Mouse (Mus musculus) A20 (cell line): ENCODE measurements at regions not wholly inside any gene's neighbourhood (a gene's known extent, or its start where the extent isn't known, plus 50 kb on each side); places are given as distances from the start of the nearest gene placed in this dataset.

Experiments
- DNase-seq: peaks from one replicate; pipeline ENCODE4 v3.0.0-alpha.2; 2011; ENCODE audit warnings: low read depth, low spot score

DNA sequence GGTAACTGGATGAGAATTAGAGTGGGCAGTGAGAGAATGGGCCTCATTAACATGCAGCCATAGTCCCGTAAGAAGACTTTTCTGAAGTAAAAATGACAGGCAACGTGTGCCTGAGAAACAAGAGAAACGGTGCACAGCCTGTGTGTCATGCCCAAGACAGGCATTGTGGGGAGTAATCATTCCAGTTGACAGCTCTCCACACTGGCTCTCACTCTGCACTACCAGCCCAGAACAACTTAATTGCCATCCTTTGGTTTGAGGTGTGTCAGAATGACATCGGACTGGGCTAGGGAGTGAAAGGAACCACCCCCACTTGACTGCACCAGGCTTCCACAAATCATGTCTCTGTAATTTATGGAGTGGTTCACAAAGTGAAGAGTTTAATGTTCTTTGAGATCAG, 1104.9 kb downstream of the Pcdh7 start:
- no peak for DNase-seq

DNA sequence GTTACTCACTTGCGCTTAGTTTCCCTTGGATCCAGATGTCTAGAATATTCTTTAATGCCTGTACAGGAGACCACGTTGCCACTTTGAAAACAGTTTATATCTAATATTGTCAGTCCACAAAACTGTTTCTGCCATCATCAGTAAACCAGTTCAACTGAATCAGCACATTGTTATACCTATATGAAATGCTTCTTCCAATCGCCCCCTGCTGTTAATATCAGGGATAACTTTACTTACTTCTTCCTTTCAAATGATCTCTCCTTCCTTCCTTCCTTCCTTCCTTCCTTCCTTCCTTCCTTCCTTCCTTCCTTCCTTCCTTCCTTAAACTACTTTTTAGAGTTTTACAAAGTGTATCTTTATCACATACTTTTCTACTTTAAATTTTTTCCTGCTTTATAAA, 1108.2 kb downstream of the Pcdh7 start:
- DNase-seq = peak; percentile 27

DNA sequence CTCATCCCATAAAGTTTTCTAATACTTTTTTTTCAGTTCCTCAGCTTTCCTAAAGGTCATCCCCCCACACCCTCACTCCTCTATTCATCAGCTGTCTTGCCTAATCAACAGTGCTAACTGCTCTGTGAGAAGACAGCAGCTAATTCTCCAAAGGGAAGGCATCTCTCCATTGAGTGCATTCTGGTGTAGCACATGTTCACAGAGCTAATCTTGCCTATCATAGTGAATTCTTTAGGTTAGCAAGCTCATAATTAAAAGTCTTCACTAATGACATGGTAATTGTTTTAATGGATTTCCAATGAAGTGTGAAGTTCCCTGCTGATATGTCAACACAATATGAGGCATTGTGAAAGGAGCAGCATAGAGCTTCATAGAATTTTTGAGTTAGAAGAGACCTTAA, 1129.2 kb downstream of the Pcdh7 start:
- DNase-seq = no peak

DNA sequence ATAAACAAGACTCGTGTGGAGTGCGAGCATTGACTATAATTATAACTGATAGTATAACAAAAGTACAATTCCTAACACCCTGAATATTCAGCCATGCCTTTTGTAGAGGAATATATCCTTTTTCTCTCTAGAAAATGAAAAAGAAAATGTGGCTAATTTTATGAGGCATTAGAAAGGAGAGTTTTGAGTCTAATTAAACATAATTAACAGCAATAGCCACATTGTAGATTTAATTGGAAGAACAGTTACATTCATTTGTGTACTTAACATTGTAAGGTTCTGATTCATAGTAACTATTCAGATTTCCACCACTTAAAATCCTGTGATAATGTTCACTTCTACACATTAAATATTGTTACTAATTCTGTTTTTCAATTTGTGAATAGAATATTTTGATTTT, 1140.2 kb downstream of the Pcdh7 start:
- no peak for DNase-seq

DNA sequence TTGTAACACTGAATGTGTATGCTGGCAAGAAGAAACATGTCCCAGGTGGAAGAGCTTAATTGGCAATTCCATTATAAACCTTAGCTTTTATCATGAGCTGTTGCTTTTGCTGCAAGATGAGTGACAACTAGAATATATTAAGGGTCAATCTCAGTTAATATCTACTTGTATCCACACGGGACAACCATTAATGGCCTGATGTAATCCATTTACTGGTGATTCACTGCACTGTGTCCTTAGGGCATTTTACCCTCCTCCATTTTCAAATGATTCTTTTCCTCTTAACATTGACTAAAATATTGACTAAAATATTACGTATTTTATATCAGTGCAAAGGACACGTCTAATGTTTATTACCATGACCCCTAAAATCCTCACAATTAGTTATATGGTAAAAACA, 1175.7 kb downstream of the Pcdh7 start:
- DNase-seq = no peak

DNA sequence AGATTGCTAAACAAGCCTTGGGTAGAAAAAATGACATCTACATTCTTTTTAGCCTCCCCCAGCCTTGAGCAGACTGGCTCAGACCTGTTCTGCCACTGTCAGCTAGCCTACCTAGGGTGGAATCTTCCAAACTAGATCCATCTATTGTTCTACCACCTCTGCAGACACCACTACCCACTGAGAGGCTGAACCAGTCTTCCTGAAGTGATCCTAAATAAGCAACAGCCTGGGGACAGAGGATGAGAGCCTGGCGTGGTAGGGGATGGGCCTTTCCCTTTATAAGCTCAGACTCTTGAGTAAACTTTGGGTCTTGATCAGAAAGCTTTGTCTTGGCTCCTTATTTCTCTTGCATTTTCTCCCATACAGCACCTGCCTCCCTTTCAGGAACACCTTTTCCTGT, 1223.7 kb downstream of the Pcdh7 start:
- no peak for DNase-seq

DNA sequence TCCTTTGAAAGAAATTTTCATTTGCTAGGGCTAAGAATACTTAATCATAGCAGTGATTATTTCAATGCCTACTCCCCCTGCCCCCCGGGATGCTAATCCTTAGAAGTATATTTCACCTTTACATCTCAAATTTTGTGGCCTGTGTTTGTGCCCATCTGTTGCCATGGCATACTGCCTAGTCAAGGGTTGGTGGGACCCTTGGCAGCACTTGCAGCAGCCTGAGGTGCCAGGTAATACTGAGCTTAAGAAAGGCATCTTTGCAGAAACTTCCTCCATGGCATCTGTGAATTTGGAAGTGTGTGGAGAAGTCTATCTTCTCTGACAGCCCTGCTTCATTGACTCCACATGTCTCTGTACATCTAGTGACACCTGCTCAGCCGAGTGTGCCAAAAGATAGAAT, 1257.5 kb downstream of the Pcdh7 start:
- DNase-seq = no peak

DNA sequence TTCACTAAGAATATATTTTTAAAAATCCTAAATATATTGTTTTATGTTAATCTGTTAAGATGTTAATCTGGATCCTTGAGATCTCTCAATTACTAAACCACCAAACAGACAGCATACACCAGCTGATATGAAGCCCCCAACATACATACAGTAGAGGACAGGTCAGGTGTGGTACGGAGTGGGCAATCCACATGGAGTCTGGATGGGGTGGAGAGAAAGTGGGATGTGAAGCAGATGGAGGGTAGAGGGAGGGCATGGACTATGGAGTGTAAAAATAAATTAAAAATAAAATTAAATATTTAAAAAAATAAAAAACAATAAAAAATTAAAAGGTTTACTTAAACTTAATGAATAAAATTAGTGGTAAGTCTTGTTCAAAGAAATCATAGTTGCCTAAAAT, 1270.0 kb downstream of the Pcdh7 start:
- no peak for DNase-seq
